Mouse (Mus musculus) T-cell, adult 2 months (primary cell): Measurements from ENCODE around the gene Dhrs7b.

Experiments
- DNase-seq: peaks from one replicate; pipeline ENCODE4 v3.0.0; 2022; ENCODE audit warnings: low spot score

Gene Dhrs7b

GRCm38 (mm10) chr11:60895915-60896314 lies 65.5 kb downstream of the Dhrs7b start:
- no peak for DNase-seq

- DNase-seq = no peak
Observed at GRCm38 (mm10) chr11:60902001-60902400, 71.6 kb downstream of the Dhrs7b start.

GRCm38 (mm10) chr11:60902486-60902885 lies 72.1 kb downstream of the Dhrs7b start:
- no peak for DNase-seq

- no peak for DNase-seq
Observed at GRCm38 (mm10) chr11:60903661-60904061, 73.2 kb downstream of the Dhrs7b start.

GRCm38 (mm10) chr11:60905407-60906120 lies 75.1 kb downstream of the Dhrs7b start:
- DNase-seq = no peak

- no peak for DNase-seq
Observed at GRCm38 (mm10) chr11:60906449-60906848, 76.0 kb downstream of the Dhrs7b start.

- DNase-seq = no peak
Observed at GRCm38 (mm10) chr11:60908073-60908472, 77.6 kb downstream of the Dhrs7b start.

- DNase-seq = no peak
Observed at GRCm38 (mm10) chr11:60909626-60910025, 79.2 kb downstream of the Dhrs7b start.
